Mouse (Mus musculus): ENCODE measurements around the gene Fmnl2.

Fmnl2 gene

GRCm38 (mm10) chr2:52857611-52858528, at the start of gene Fmnl2:
Gene Fmnl2 (plus strand): TSS chr2:52857860.
- no peak for DNase-seq (ENCODE audit: low read depth, low spot score)

GRCm38 (mm10) chr2:52809988-52810387, 47.7 kb upstream of the Fmnl2 start:
- DNase-seq (ENCODE audit: low read depth, low spot score): no peak

GRCm38 (mm10) chr2:52811691-52812090, 46.0 kb upstream of the Fmnl2 start:
- no peak for DNase-seq (ENCODE audit: low read depth, low spot score)

GRCm38 (mm10) chr2:52817341-52817740, 40.3 kb upstream of the Fmnl2 start:
- no peak for DNase-seq (ENCODE audit: low read depth, low spot score)

- DNase-seq (ENCODE audit: low read depth, low spot score): no peak
These were observed 38.7 kb upstream of the Fmnl2 start for GRCm38 (mm10) chr2:52818944-52819343.

- DNase-seq (ENCODE audit: low read depth, low spot score): no peak
These were observed 35.4 kb upstream of the Fmnl2 start for GRCm38 (mm10) chr2:52822214-52822613.

- no peak for DNase-seq (ENCODE audit: low read depth, low spot score)
These were observed 29.6 kb upstream of the Fmnl2 start for GRCm38 (mm10) chr2:52828077-52828476.

- no peak for DNase-seq (ENCODE audit: low read depth, low spot score)
These were observed 27.1 kb upstream of the Fmnl2 start for GRCm38 (mm10) chr2:52830513-52830912.

GRCm38 (mm10) chr2:52831585-52831984, 26.1 kb upstream of the Fmnl2 start:
- no peak for DNase-seq (ENCODE audit: low read depth, low spot score)

- DNase-seq (ENCODE audit: low read depth, low spot score): no peak
These were observed 21.9 kb upstream of the Fmnl2 start for GRCm38 (mm10) chr2:52835726-52836125.

GRCm38 (mm10) chr2:52839074-52839473, 18.6 kb upstream of the Fmnl2 start:
- DNase-seq (ENCODE audit: low read depth, low spot score): no peak

GRCm38 (mm10) chr2:52839868-52840267, 17.8 kb upstream of the Fmnl2 start:
- DNase-seq (ENCODE audit: low read depth, low spot score): no peak

GRCm38 (mm10) chr2:52843861-52844260, 13.8 kb upstream of the Fmnl2 start:
- no peak for DNase-seq (ENCODE audit: low read depth, low spot score)

- DNase-seq (ENCODE audit: low read depth, low spot score): no peak
These were observed 12.5 kb upstream of the Fmnl2 start for GRCm38 (mm10) chr2:52844936-52845752.

- no peak for DNase-seq (ENCODE audit: low read depth, low spot score)
These were observed 11.2 kb upstream of the Fmnl2 start for GRCm38 (mm10) chr2:52846506-52846905.

- no peak for DNase-seq (ENCODE audit: low read depth, low spot score)
These were observed 8.6 kb upstream of the Fmnl2 start for GRCm38 (mm10) chr2:52849092-52849491.

- DNase-seq (ENCODE audit: low read depth, low spot score): no peak
These were observed 1.1 kb downstream of the Fmnl2 start for GRCm38 (mm10) chr2:52858529-52859465.

- DNase-seq (ENCODE audit: low read depth, low spot score): no peak
These were observed 1.8 kb downstream of the Fmnl2 start for GRCm38 (mm10) chr2:52859466-52859840.

GRCm38 (mm10) chr2:52860111-52860775, 2.6 kb downstream of the Fmnl2 start:
- no peak for DNase-seq (ENCODE audit: low read depth, low spot score)

- no peak for DNase-seq (ENCODE audit: low read depth, low spot score)
These were observed 4.5 kb downstream of the Fmnl2 start for GRCm38 (mm10) chr2:52862046-52862759.

Data from CD4-positive helper T cell, adult 2 months (primary cell).